Mouse (Mus musculus): ENCODE results near the gene Hmgn2. TPM values are rescaled to one million over a fixed set of nuclear protein-coding genes. Genes with fewer than 3 reads are reported as not detected.
A peak's percentile ranks its signal among the peaks of the same experiment; 100 is the strongest.
"Not testable (repeated sequence)": the region's sequence is repeated elsewhere in the genome, so short reads cannot be mapped to it uniquely, and the experiment has no call there.

The Hmgn2 gene
- total and polyA plus RNA-seq, 2 experiments from 2014 or later = 195 to 1,094 TPM

GRCm38 (mm10) chr4:133931785-133932184 lies 36.7 kb downstream of the Hmgn2 start:
- TF ChIP-seq CTCF (IDR thresholded peaks at IDR 0.05; ENCODE audit: low read depth) = no peak
- WGBS = 75% methylated on average over 3 of the region's 3 CpGs
- Histone ChIP-seq H3K27me3 (ENCODE audit: insufficient read depth, low read length) (no peaks in the 10 kb centered on the region), H3K4me2 (ENCODE audit: low read depth, low read length) (no peak overlapping the region), H3K27ac (no peak overlapping the region), H3K4me1 (ENCODE audit: insufficient read depth, low read length) (no peaks in the 10 kb centered on the region), H3K9me3 (ENCODE audit: low read length) (no peaks in the 10 kb centered on the region), H3K36me3 (ENCODE audit: insufficient read depth, low read length) (no peaks in the 10 kb centered on the region), H3K9ac (replicated peaks; ENCODE audit: low read length) (no peak overlapping the region), H3K4me3 (ENCODE audit: low read length) (no peak overlapping the region)
- DNase-seq (ENCODE audit: low spot score) = no peak
- ATAC-seq = no peak

GRCm38 (mm10) chr4:133931349-133931748 lies 37.1 kb downstream of the Hmgn2 start:
- Histone ChIP-seq H3K27me3 (ENCODE audit: insufficient read depth, low read length) (no peaks in the 10 kb centered on the region), H3K4me2 (ENCODE audit: low read depth, low read length) (no peak overlapping the region), H3K4me1 (ENCODE audit: insufficient read depth, low read length) (no peaks in the 10 kb centered on the region), H3K27ac (no peak overlapping the region), H3K36me3 (ENCODE audit: insufficient read depth, low read length) (no peaks in the 10 kb centered on the region), H3K9me3 (ENCODE audit: low read length) (no peaks in the 10 kb centered on the region), H3K4me3 (ENCODE audit: low read length) (no peak overlapping the region), H3K9ac (replicated peaks; ENCODE audit: low read length) (no peak overlapping the region)
- no peak for ATAC-seq
- peak; percentile 66 for TF ChIP-seq CTCF (IDR thresholded peaks at IDR 0.05; ENCODE audit: low read depth)
- DNase-seq (ENCODE audit: low spot score) = peak; percentile 31
- 16% methylated on average over 10 of the region's 10 CpGs for WGBS

GRCm38 (mm10) chr4:133929278-133929670 lies 39.2 kb downstream of the Hmgn2 start:
- ATAC-seq = no peak
- no peaks in the 10 kb centered on the region for H3K4me1 ChIP-seq (ENCODE audit: insufficient read depth, low read length)
- no peaks in the 10 kb centered on the region for H3K36me3 ChIP-seq (ENCODE audit: insufficient read depth, low read length)
- H3K27me3 ChIP-seq (ENCODE audit: insufficient read depth, low read length) = no peaks in the 10 kb centered on the region
- no peak overlapping the region for H3K27ac ChIP-seq
- H3K4me2 ChIP-seq (ENCODE audit: low read depth, low read length) = no peak overlapping the region
- H3K9ac ChIP-seq (replicated peaks; ENCODE audit: low read length) = no peak overlapping the region
- 21% methylated on average over 7 of the region's 7 CpGs for WGBS
- no peaks in the 10 kb centered on the region for H3K9me3 ChIP-seq (ENCODE audit: low read length)
- no peak for DNase-seq (ENCODE audit: low spot score)
- no peak overlapping the region for H3K4me3 ChIP-seq (ENCODE audit: low read length)
- TF ChIP-seq CTCF (IDR thresholded peaks at IDR 0.05; ENCODE audit: low read depth) = no peak

- Histone ChIP-seq H3K4me2 (ENCODE audit: low read depth, low read length) (no peak overlapping the region), H3K27me3 (ENCODE audit: insufficient read depth, low read length) (no peaks in the 10 kb centered on the region), H3K4me1 (ENCODE audit: insufficient read depth, low read length) (no peaks in the 10 kb centered on the region), H3K27ac (no peak overlapping the region), H3K4me3 (ENCODE audit: low read length) (no peak overlapping the region), H3K9ac (replicated peaks; ENCODE audit: low read length) (no peak overlapping the region), H3K36me3 (ENCODE audit: insufficient read depth, low read length) (no peaks in the 10 kb centered on the region), H3K9me3 (ENCODE audit: low read length) (no peaks in the 10 kb centered on the region)
- TF ChIP-seq CTCF (IDR thresholded peaks at IDR 0.05; ENCODE audit: low read depth) = no peak
- DNase-seq (ENCODE audit: low spot score) (no peak), ATAC-seq (no peak)
- 58% methylated on average over 15 of the region's 15 CpGs for WGBS
These were observed 39.7 kb downstream of the Hmgn2 start for GRCm38 (mm10) chr4:133928576-133929277.

- Histone ChIP-seq H3K9ac (replicated peaks; ENCODE audit: low read length) (no peak overlapping the region), H3K36me3 (ENCODE audit: insufficient read depth, low read length) (no peaks in the 10 kb centered on the region), H3K27me3 (ENCODE audit: insufficient read depth, low read length) (no peaks in the 10 kb centered on the region), H3K4me2 (ENCODE audit: low read depth, low read length) (no peak overlapping the region), H3K4me1 (ENCODE audit: insufficient read depth, low read length) (no peaks in the 10 kb centered on the region), H3K4me3 (ENCODE audit: low read length) (no peak overlapping the region), H3K9me3 (ENCODE audit: low read length) (no peaks in the 10 kb centered on the region), H3K27ac (no peak overlapping the region)
- WGBS = 79% methylated on average over 4 of the region's 4 CpGs
- ATAC-seq (no peak), DNase-seq (ENCODE audit: low spot score) (no peak)
- no peak for TF ChIP-seq CTCF (IDR thresholded peaks at IDR 0.05; ENCODE audit: low read depth)
These were observed 43.2 kb downstream of the Hmgn2 start for GRCm38 (mm10) chr4:133925204-133925603.

- H3K4me3 ChIP-seq (ENCODE audit: low read length) = no peak overlapping the region
- DNase-seq (ENCODE audit: low spot score) (no peak), ATAC-seq (no peak)
- H3K9me3 ChIP-seq (ENCODE audit: low read length) = no peaks in the 10 kb centered on the region
- no peaks in the 10 kb centered on the region for H3K36me3 ChIP-seq (ENCODE audit: insufficient read depth, low read length)
- H3K27me3 ChIP-seq (ENCODE audit: insufficient read depth, low read length) = no peaks in the 10 kb centered on the region
- TF ChIP-seq CTCF (IDR thresholded peaks at IDR 0.05; ENCODE audit: low read depth) = no peak
- H3K27ac ChIP-seq = no peak overlapping the region
- H3K9ac ChIP-seq (replicated peaks; ENCODE audit: low read length) = no peak overlapping the region
- H3K4me2 ChIP-seq (ENCODE audit: low read depth, low read length) = no peak overlapping the region
- WGBS = 86% methylated on average over 5 of the region's 5 CpGs
- no peaks in the 10 kb centered on the region for H3K4me1 ChIP-seq (ENCODE audit: insufficient read depth, low read length)
These were observed 44.7 kb downstream of the Hmgn2 start for GRCm38 (mm10) chr4:133923743-133924142.

- not testable (repeated sequence) for H3K4me2 ChIP-seq (ENCODE audit: low read depth, low read length); H3K27me3 ChIP-seq (ENCODE audit: insufficient read depth, low read length); H3K4me1 ChIP-seq (ENCODE audit: insufficient read depth, low read length); ATAC-seq; H3K4me3 ChIP-seq (ENCODE audit: low read length); H3K9me3 ChIP-seq (ENCODE audit: low read length); H3K27ac ChIP-seq; H3K9ac ChIP-seq (replicated peaks; ENCODE audit: low read length); H3K36me3 ChIP-seq (ENCODE audit: insufficient read depth, low read length); DNase-seq (ENCODE audit: low spot score)
- 86% methylated on average over 15 of the region's 23 CpGs for WGBS
These were observed 50.2 kb downstream of the Hmgn2 start for GRCm38 (mm10) chr4:133918093-133918825.

Other genes starting within 250 kb of the Hmgn2 start
- 54.1 and 59.1 TPM in 2 replicates for gene Arid1a, start 211.9 kb downstream of the Hmgn2 start, total RNA-seq (2014; rRNA removed)
- 17.6 and 17.7 TPM in 2 replicates for gene Arid1a, start 211.9 kb downstream of the Hmgn2 start, polyA plus RNA-seq (2015; fragmentation: Nextera tagmentation; extraction: Ambion mirVana)
- 28.0 and 31.1 TPM in 2 replicates for gene Rps6ka1, start 80.9 kb downstream of the Hmgn2 start, total RNA-seq (2014; rRNA removed)
- gene Rps6ka1, start 80.9 kb downstream of the Hmgn2 start, polyA plus RNA-seq (2015; fragmentation: Nextera tagmentation; extraction: Ambion mirVana) = 20.4 and 22.6 TPM in 2 replicates
- 43.1 and 49.5 TPM in 2 replicates for gene Dhdds, start 32.3 kb upstream of the Hmgn2 start, total RNA-seq (2014; rRNA removed)
- gene Dhdds, start 32.3 kb upstream of the Hmgn2 start, polyA plus RNA-seq (2015; fragmentation: Nextera tagmentation; extraction: Ambion mirVana) = 41.5 and 41.8 TPM in 2 replicates
- not detected in 2 replicates for gene Lin28a, start 50.2 kb upstream of the Hmgn2 start, total RNA-seq (2014; rRNA removed)
- gene Lin28a, start 50.2 kb upstream of the Hmgn2 start, polyA plus RNA-seq (2015; fragmentation: Nextera tagmentation; extraction: Ambion mirVana) = 0.05 TPM in 1 of 2 replicates, not detected in the other
- gene Zfp683, start 85.2 kb upstream of the Hmgn2 start, total RNA-seq (2014; rRNA removed) = not detected in 2 replicates
- gene Zfp683, start 85.2 kb upstream of the Hmgn2 start, polyA plus RNA-seq (2015; fragmentation: Nextera tagmentation; extraction: Ambion mirVana) = not detected in 2 replicates
- 1.7 and 2.8 TPM in 2 replicates for gene Crybg2, start 92.2 kb upstream of the Hmgn2 start, total RNA-seq (2014; rRNA removed)
- gene Crybg2, start 92.2 kb upstream of the Hmgn2 start, polyA plus RNA-seq (2015; fragmentation: Nextera tagmentation; extraction: Ambion mirVana) = 5.9 and 6.7 TPM in 2 replicates
- gene Cd52, start 126.4 kb upstream of the Hmgn2 start, total RNA-seq (2014; rRNA removed) = not detected in 2 replicates
- 2.7 TPM in 2 replicates for gene Cd52, start 126.4 kb upstream of the Hmgn2 start, polyA plus RNA-seq (2015; fragmentation: Nextera tagmentation; extraction: Ambion mirVana)
- gene Ubxn11, start 133.9 kb upstream of the Hmgn2 start, total RNA-seq (2014; rRNA removed) = 3.5 and 8.9 TPM in 2 replicates
- gene Ubxn11, start 133.9 kb upstream of the Hmgn2 start, polyA plus RNA-seq (2015; fragmentation: Nextera tagmentation; extraction: Ambion mirVana) = 14.0 and 14.6 TPM in 2 replicates
- 220 and 259 TPM in 2 replicates for gene Sh3bgrl3, start 160.1 kb upstream of the Hmgn2 start, total RNA-seq (2014; rRNA removed)
- 553 and 564 TPM in 2 replicates for gene Sh3bgrl3, start 160.1 kb upstream of the Hmgn2 start, polyA plus RNA-seq (2015; fragmentation: Nextera tagmentation; extraction: Ambion mirVana)
- gene Cep85, start 218.5 kb upstream of the Hmgn2 start, total RNA-seq (2014; rRNA removed) = 12.9 and 19.6 TPM in 2 replicates
- gene Cep85, start 218.5 kb upstream of the Hmgn2 start, polyA plus RNA-seq (2015; fragmentation: Nextera tagmentation; extraction: Ambion mirVana) = 16.2 and 17.8 TPM in 2 replicates
- gene Gm7534, start 234.4 kb upstream of the Hmgn2 start, total RNA-seq (2014; rRNA removed) = not detected in 2 replicates
- gene Gm7534, start 234.4 kb upstream of the Hmgn2 start, polyA plus RNA-seq (2015; fragmentation: Nextera tagmentation; extraction: Ambion mirVana) = not detected in 2 replicates

Data from hindbrain, postnatal 0 days (tissue).